Mouse (Mus musculus): ENCODE data around the gene Ush2a. TPM values are rescaled to one million over a fixed set of nuclear protein-coding genes. Genes with fewer than 3 reads are reported as not detected.

Gene Ush2a
- polyA plus RNA-seq, 1 experiment from 2014 or later = 0.13 TPM

GRCm38 (mm10) chr1:188558911-188559310, 297.1 kb downstream of the Ush2a start:
- no peaks in the 10 kb centered on the region for H3K9me3 ChIP-seq
- WGBS = 48% methylated on average over 2 of the region's 2 CpGs
- no peak overlapping the region for H3K4me2 ChIP-seq
- H3K27ac ChIP-seq = no peak overlapping the region
- no peak overlapping the region for H3K4me3 ChIP-seq
- H3K36me3 ChIP-seq = no peaks in the 10 kb centered on the region
- H3K9ac ChIP-seq = no peak overlapping the region
- H3K4me1 ChIP-seq = no peaks in the 10 kb centered on the region
- no peak for ATAC-seq (ENCODE audit: insufficient number of reproducible peaks, insufficient read depth, low FRiP score, low TSS enrichment, low read depth)
- no peaks in the 10 kb centered on the region; the same call in 1 of the 2 replicates for H3K27me3 ChIP-seq

- H3K27me3 ChIP-seq = no peaks in the 10 kb centered on the region
- 85% methylated on average over 5 of the region's 5 CpGs for WGBS
- H3K4me3 ChIP-seq = no peak overlapping the region
- no peaks in the 10 kb centered on the region for H3K36me3 ChIP-seq
- no peak overlapping the region for H3K27ac ChIP-seq
- no peak overlapping the region for H3K9ac ChIP-seq
- H3K4me1 ChIP-seq = no peaks in the 10 kb centered on the region
- H3K4me2 ChIP-seq = no peak overlapping the region
- ATAC-seq (ENCODE audit: insufficient number of reproducible peaks, insufficient read depth, low FRiP score, low TSS enrichment, low read depth) = no peak
- no peaks in the 10 kb centered on the region for H3K9me3 ChIP-seq
Measured at GRCm38 (mm10) chr1:188566229-188566628, 304.4 kb downstream of the Ush2a start.

- WGBS = 80% methylated on average over 4 of the region's 4 CpGs
- Histone ChIP-seq H3K4me2 (no peak overlapping the region), H3K4me1 (no peaks in the 10 kb centered on the region), H3K27me3 (no peaks in the 10 kb centered on the region), H3K36me3 (no peaks in the 10 kb centered on the region), H3K9me3 (no peaks in the 10 kb centered on the region), H3K4me3 (no peak overlapping the region), H3K27ac (no peak overlapping the region), H3K9ac (no peak overlapping the region)
- ATAC-seq (ENCODE audit: insufficient number of reproducible peaks, insufficient read depth, low FRiP score, low TSS enrichment, low read depth) = no peak
Measured at GRCm38 (mm10) chr1:188567486-188567885, 305.7 kb downstream of the Ush2a start.

GRCm38 (mm10) chr1:188568295-188568961, 306.6 kb downstream of the Ush2a start:
- ATAC-seq (ENCODE audit: insufficient number of reproducible peaks, insufficient read depth, low FRiP score, low TSS enrichment, low read depth) = no peak

GRCm38 (mm10) chr1:188576246-188576747, 314.5 kb downstream of the Ush2a start:
- H3K4me2 ChIP-seq = no peak overlapping the region
- H3K4me1 ChIP-seq = no peaks in the 10 kb centered on the region
- H3K36me3 ChIP-seq = no peaks in the 10 kb centered on the region
- H3K27me3 ChIP-seq = no peaks in the 10 kb centered on the region
- no peak overlapping the region for H3K9ac ChIP-seq
- H3K4me3 ChIP-seq = no peak overlapping the region
- ATAC-seq (ENCODE audit: insufficient number of reproducible peaks, insufficient read depth, low FRiP score, low TSS enrichment, low read depth) = no peak
- H3K27ac ChIP-seq = no peak overlapping the region
- H3K9me3 ChIP-seq = no peaks in the 10 kb centered on the region
- 81% methylated on average over 8 of the region's 8 CpGs for WGBS

More at GRCm38 (mm10) chr1:188568295-188568961, 306.6 kb downstream of the Ush2a start:
- Histone ChIP-seq H3K27ac (no peak overlapping the region), H3K27me3 (no peaks in the 10 kb centered on the region), H3K4me1 (no peaks in the 10 kb centered on the region), H3K4me3 (no peak overlapping the region), H3K9ac (no peak overlapping the region), H3K36me3 (no peaks in the 10 kb centered on the region), H3K9me3 (no peaks in the 10 kb centered on the region), H3K4me2 (no peak overlapping the region)
- WGBS = 78% methylated on average over 9 of the region's 9 CpGs

- no peak overlapping the region for H3K4me2 ChIP-seq
- no peak overlapping the region for H3K9ac ChIP-seq
- H3K4me1 ChIP-seq = no peaks in the 10 kb centered on the region
- H3K4me3 ChIP-seq = no peak overlapping the region
- H3K9me3 ChIP-seq = no peaks in the 10 kb centered on the region
- H3K36me3 ChIP-seq = no peaks in the 10 kb centered on the region
- ATAC-seq (ENCODE audit: insufficient number of reproducible peaks, insufficient read depth, low FRiP score, low TSS enrichment, low read depth) = no peak
- H3K27me3 ChIP-seq = no peaks in the 10 kb centered on the region
- no peak overlapping the region for H3K27ac ChIP-seq
- 92% methylated on average over 4 of the region's 4 CpGs for WGBS
Measured at GRCm38 (mm10) chr1:188577376-188577775, 315.6 kb downstream of the Ush2a start.

- no peak overlapping the region for H3K27ac ChIP-seq
- WGBS = 37% methylated on average over 4 of the region's 4 CpGs
Measured at GRCm38 (mm10) chr1:188581136-188581535, 319.3 kb downstream of the Ush2a start.

GRCm38 (mm10) chr1:188595251-188595650, 333.4 kb downstream of the Ush2a start:
- 15% methylated on average over 4 of the region's 4 CpGs for WGBS
- H3K27me3 ChIP-seq = no peaks in the 10 kb centered on the region
- H3K9ac ChIP-seq = no peak overlapping the region
- no peaks in the 10 kb centered on the region for H3K36me3 ChIP-seq
- no peaks in the 10 kb centered on the region for H3K9me3 ChIP-seq
- no peak for ATAC-seq (ENCODE audit: insufficient number of reproducible peaks, insufficient read depth, low FRiP score, low TSS enrichment, low read depth)
- no peak overlapping the region for H3K4me2 ChIP-seq
- H3K4me1 ChIP-seq = peaks cover 11% of the 10 kb centered on the region
- no peak overlapping the region for H3K4me3 ChIP-seq
- no peak overlapping the region for H3K27ac ChIP-seq

More at GRCm38 (mm10) chr1:188581136-188581535, 319.3 kb downstream of the Ush2a start:
- Histone ChIP-seq H3K27me3 (no peaks in the 10 kb centered on the region), H3K9ac (no peak overlapping the region), H3K9me3 (no peaks in the 10 kb centered on the region), H3K36me3 (no peaks in the 10 kb centered on the region), H3K4me3 (no peak overlapping the region), H3K4me2 (no peak overlapping the region), H3K4me1 (no peaks in the 10 kb centered on the region)
- no peak for ATAC-seq (ENCODE audit: insufficient number of reproducible peaks, insufficient read depth, low FRiP score, low TSS enrichment, low read depth)

GRCm38 (mm10) chr1:188598052-188598451, 336.2 kb downstream of the Ush2a start:
- no peak overlapping the region for H3K27ac ChIP-seq
- H3K9ac ChIP-seq = no peak overlapping the region
- no peak overlapping the region for H3K4me2 ChIP-seq
- H3K4me1 ChIP-seq = peaks cover 11% of the 10 kb centered on the region
- no peaks in the 10 kb centered on the region for H3K36me3 ChIP-seq
- WGBS = 85% methylated on average over 7 of the region's 7 CpGs
- no peaks in the 10 kb centered on the region for H3K27me3 ChIP-seq
- H3K4me3 ChIP-seq = no peak overlapping the region
- no peak for ATAC-seq (ENCODE audit: insufficient number of reproducible peaks, insufficient read depth, low FRiP score, low TSS enrichment, low read depth)
- no peaks in the 10 kb centered on the region for H3K9me3 ChIP-seq

GRCm38 (mm10) chr1:188599134-188599533, 337.3 kb downstream of the Ush2a start:
- no peak for ATAC-seq (ENCODE audit: insufficient number of reproducible peaks, insufficient read depth, low FRiP score, low TSS enrichment, low read depth)
- Histone ChIP-seq H3K4me1 (peaks cover 11% of the 10 kb centered on the region), H3K4me3 (no peak overlapping the region), H3K4me2 (no peak overlapping the region), H3K27ac (no peak overlapping the region), H3K9me3 (no peaks in the 10 kb centered on the region), H3K36me3 (no peaks in the 10 kb centered on the region), H3K9ac (no peak overlapping the region), H3K27me3 (no peaks in the 10 kb centered on the region)
- 88% methylated on average over 8 of the region's 8 CpGs for WGBS

GRCm38 (mm10) chr1:188606450-188606849, 344.6 kb downstream of the Ush2a start:
- ATAC-seq (ENCODE audit: insufficient number of reproducible peaks, insufficient read depth, low FRiP score, low TSS enrichment, low read depth) = no peak
- Histone ChIP-seq H3K27ac (no peak overlapping the region), H3K4me3 (no peak overlapping the region), H3K9ac (no peak overlapping the region), H3K36me3 (no peaks in the 10 kb centered on the region), H3K9me3 (no peaks in the 10 kb centered on the region), H3K4me1 (no peaks in the 10 kb centered on the region), H3K4me2 (no peak overlapping the region), H3K27me3 (no peaks in the 10 kb centered on the region)

GRCm38 (mm10) chr1:188616547-188616946, 354.7 kb downstream of the Ush2a start:
- Histone ChIP-seq H3K4me3 (no peak overlapping the region), H3K9ac (no peak overlapping the region), H3K9me3 (no peaks in the 10 kb centered on the region), H3K4me1 (no peaks in the 10 kb centered on the region), H3K4me2 (no peak overlapping the region), H3K27me3 (no peaks in the 10 kb centered on the region), H3K27ac (no peak overlapping the region), H3K36me3 (no peaks in the 10 kb centered on the region)
- WGBS = 62% methylated on average over 5 of the region's 5 CpGs
- ATAC-seq (ENCODE audit: insufficient number of reproducible peaks, insufficient read depth, low FRiP score, low TSS enrichment, low read depth) = no peak
